Mouse (Mus musculus): ENCODE data around the gene Rad23b.
"Not testable (repeated sequence)": the region's sequence is repeated elsewhere in the genome, so short reads cannot be mapped to it uniquely, and the experiment has no call there.

The Rad23b gene

DNA sequence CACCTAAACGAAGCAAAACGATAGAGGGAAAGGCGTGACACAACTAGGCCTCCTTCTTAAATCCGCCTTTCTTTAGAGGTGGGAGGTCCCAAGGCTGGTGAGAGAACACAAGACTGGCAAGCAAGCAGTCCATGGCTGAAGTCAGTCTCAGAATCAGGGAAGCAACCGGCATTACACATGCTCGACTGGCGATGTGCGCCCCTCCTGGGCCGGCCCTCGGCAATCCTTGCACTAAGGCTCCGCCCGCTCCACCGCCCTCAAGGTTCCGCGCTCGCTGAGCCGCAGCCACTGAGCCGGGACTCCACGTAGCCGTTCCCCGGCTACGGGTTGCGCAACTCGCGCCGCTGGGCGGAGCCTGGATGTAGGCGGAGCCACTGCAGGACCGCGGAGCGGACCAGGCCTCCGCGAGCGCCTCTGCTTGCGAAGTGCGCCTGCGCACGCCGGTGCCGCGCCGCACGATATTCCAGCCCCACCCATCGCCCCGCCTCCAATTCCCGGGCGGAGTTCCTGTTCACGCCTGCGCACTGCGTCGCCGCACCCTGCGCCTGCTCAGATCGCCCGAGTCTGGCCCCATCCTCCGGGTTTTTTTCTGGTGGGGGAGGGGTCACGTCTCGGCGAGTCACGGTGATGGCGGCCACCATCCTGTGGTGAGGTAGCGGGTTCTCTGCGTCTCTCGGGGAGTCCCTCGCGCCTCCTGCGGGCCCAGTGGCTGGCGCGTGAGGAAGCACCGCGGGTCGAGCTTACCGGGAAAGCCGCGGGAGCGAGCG, at the start of gene Rad23b:
Gene Rad23b (plus strand): TSS at position 592 of the 767 bp plus-strand sequence.
- peak; percentile 100 for DNase-seq

DNA sequence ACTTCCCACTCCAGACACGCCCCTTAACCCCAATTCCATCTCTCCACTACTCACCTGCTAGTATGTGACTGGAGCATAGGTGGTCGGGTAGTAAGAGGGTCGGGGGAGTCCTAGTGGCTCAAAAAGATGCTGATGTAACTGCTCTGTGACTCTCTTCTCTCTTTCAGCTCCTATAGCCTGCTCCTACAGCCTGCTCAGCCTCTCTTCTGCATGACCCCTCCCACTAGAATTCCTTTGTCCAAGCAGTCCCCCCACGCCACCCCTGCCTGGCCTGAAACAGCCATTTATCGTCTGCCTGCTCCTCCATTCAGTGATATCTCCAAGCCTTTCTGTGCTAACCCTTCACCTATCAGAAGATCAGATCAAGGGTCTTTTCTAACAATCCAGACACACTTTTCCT, 45.7 kb upstream of the Rad23b start:
- DNase-seq = no peak

DNA sequence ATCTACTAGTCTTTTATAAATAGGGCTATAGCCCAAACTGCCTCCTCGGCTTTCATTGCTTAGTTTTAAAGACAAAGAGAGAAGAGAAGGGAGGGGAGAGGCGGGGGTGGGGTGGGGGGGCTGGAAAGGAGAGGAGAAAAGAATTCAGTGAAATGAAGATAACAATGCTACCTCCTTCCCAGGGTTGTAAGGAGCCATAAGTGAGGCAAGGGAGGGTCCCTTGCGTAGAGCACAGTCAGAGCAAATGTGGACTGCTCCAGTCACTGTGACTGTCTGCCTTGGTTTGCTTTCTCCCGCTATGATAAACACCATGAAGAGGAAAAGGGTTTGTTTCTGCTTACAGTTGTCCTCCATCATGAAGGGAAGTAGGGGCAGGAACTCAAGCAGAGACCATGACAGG, 43.2 kb upstream of the Rad23b start:
- no peak for DNase-seq

DNA sequence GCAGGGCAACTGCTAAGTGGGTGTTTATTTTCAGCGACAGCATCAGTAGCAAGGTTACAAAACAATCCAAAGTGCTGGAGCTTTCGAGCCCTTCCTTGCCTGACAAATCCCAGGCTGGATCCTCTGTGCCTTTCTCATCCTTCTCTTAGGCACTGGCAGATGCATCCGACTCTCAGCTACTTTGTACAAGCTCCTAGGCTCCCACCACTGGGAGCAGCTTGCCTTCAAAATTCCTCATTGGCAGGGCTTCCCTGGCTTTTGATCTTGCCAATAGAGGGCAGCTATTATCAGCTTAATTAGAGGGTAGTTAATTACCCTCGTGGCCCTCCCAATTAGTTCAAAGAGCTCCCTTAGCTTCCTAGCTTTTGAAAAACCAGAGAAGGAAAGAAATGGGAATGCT, 33.1 kb upstream of the Rad23b start:
- no peak for DNase-seq

DNA sequence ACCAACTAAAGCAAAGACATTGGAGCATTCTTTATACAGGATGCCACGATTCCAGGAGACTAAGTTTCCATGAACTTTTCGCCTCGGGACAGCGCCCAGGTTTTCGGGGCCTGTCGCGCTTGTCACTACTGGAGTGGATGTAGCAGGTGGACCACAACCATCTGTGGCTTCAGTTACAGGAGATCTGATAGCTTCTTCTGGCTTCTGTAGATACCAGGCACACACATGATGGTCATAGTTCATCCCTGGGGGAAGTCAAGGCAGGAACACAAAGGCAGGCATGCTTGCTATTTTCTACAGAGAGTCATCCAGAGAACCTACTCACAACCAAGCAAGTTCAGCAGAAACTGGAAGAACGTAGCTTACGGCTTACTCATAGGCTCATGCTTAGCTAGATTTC, 31.5 kb upstream of the Rad23b start:
- DNase-seq = not testable (repeated sequence)

DNA sequence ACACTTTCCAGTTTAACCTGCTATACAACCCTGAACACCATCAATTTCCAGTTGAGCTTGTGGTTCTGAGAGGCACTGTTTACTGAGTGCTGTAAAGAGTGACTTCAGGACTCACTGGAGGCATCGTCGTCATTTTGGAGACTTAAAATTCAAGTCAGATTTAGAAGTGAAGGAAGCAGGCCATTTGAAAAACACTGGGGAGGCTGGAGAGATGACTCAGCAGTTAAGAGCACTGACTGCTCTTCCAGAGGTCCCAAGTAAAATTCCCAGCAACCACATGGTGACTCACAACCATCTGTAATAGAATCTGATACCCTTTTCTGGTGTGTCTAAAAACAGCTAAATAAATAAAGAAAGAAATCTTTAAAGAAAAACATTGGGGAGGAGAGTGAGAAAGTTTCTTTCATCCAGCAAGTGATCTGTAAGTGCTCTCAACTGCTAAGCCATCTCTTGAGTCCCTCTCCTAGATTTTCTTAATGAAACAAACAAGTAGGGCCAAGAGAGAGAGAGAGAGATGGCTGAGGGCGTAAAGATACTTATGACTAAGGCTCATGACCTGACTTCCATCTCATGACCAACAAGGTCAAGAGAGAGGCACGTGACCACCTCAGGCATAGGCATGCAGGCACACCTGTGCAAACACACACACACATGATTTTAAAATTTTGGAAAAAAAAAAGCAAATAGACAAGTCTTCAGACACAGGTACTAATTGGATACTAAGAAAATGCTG, 23.9 kb upstream of the Rad23b start:
- no peak for DNase-seq

DNA sequence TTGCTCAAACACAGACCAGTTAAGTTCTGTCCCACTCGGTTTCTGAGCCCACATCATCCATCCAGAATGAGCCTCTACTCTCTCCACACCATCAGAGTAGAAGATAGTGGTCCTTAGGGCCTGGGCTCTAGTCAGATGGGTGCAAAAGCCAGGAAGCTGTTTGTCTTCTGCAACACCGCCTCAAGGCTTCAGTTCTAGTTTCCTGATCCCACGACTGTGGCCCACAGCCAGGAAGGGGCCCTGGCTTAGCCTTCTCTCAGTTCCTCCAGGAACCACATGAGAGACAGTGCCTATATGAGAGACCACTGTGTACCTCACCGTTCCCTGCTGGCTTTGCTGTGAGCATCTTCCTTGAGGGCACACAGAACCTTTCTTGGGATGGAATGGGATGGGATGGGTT, 22.3 kb upstream of the Rad23b start:
- DNase-seq = no peak

DNA sequence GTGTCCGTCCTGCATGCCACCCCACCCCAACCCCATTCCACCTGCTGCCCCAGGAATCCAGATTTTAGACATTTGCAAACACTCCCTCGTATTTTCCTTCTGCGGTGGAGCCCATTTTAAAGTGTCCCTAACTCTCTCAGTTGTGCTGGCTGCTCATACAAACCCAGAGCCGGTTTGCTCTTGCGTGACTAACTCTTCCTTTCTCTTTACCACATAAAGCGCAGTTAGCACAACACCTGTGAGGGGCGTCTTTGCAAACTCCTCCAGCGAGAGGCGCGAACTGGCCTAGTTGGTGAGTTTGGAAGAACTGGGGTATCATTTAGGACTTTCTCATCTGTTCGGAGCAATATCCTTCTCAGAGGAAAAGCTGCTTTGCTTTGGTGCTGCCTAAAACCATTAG, 21.4 kb upstream of the Rad23b start:
- no peak for DNase-seq

DNA sequence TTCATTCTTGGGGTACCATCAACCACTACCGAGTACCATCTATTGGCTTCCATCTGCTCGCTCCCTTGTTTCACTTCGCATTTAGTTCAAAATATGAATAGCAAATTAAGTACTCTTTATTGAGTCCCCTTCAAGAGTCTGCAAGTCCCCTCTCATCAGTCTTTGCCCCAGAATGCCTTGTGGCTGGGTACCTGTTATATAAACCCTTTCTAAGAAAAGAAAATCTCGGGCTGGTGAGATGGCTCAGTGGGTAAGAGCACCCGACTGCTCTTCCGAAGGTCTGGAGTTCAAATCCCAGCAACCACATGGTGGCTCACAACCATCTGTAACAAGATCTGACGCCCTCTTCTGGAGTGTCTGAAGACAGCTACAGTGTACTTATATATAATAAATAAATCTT, 20.9 kb upstream of the Rad23b start:
- DNase-seq = not testable (repeated sequence)

DNA sequence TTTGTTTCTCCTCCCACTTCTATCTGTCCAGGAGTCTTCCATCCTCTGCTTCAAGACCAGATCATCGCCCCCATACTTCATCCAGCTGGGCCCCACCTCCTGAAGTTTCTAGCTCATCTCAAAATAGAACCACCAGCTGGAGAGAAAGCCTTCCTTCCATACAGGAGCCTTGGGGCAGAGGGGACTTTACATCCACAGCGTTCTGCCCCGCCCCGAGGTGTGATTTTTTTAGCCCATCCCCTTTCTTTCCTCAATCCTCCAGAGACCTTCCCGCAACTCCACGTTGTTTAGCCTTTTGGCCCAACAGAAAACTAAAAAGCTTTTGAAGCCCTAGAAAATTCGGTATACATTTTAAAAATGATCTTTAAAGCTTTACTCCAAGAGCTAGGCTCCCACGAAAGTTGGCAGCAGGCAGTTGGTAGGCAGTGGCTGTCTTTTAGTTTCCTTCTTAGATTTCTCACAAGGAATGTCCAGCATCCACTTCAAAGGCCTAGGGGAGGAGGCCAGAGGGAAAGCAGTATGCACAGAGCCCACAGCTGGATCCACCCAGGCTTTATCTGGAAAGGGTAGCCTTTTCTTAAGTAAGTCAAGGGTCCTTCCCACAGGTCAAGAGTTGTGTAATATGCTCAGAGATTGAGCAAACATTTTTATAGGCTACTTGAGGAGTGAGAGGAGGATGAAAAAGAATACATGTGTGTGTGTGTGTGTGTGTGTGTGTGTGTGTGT, 20.1 kb upstream of the Rad23b start:
- DNase-seq = no peak

DNA sequence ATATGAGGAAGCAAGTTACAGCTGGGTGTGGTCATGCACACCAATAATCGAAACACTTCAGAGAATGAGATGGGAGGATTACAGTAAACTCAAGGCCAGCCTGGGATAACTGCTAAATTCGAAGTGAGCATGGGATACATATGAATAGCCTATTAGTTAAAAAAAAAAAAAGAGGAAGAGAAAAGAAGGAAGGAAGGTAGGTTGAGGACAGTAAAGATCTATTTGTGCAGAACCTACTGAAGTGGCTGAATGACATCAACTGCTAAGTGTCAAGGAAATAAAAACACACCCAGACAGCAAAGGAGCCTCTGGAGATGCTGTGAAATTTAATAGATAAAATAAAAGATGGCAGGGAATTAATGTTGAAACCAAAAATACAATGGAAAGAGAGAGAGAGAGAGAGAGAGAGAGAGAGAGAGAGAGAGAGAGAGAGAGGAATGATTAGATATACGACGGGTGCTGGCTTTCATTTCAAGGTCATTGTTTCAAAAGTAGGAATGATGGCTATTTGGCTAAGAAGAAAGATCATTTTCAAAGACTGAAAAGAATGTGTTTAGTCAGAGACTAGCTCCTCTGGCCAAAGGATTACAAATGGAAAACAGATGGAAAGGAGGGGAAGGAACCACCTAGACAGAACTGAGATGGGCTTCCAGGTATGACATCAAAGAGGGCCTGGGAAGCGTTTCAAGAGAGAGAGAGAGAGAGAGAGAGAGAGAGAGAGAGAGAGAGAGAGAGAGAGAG, 14.6 kb upstream of the Rad23b start:
- DNase-seq = no peak

DNA sequence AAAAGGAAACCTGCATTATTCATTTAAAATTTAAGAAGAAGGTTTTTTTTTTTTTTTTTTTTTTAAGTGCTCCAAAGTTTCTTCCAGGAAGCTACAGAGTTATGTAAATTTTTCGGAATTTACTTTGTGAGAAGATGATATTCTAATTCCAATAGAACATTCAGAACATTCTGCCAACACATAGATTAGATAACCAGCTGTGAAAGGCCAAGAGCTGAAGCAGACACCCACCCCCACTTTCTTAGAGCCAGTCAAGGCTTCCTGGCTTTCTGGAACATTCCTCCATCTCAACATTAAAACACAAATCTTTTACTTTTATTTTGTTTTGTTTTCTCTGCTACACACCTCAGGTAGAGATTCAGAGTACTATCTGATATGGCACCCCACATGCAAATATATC, 10.9 kb upstream of the Rad23b start:
- DNase-seq = no peak

DNA sequence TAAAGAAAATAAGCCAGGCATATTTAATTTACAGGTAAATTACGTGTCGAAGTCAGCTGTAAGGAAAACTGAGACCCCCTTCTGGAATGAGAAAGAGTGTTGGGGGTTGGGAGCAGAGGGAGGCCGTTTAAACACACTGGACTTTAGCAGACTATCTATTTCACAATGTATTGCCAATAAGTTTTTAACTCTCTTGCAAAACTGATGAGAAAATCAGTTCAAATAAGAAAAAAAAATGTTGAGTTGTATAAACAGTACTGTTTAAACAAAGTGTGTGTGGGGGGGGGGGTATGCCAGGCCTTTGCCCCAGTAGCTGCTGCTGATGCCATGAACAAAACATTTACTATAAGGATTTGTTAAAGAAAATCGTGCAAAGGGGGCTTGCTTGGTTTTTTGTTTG, 10.5 kb upstream of the Rad23b start:
- no peak for DNase-seq

DNA sequence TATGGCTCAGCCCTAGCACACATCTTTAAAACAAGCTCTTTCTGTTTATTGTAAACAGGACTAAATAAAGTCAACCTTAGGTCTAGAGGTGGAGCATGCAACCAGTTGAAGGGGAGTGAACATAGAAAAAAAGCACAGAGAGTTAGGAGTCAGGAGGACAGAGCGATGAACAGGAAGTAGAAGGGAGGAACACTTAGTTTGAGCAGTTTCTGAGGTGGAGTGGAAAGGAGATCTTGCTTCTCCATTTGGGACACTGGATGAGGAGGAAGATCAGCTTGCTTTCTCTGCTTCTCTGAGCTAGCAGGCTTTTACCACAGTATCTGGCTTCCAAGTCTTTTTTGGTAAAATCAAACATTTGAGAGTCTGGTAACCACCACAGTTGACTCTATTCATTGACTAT, 8.0 kb upstream of the Rad23b start:
- no peak for DNase-seq

DNA sequence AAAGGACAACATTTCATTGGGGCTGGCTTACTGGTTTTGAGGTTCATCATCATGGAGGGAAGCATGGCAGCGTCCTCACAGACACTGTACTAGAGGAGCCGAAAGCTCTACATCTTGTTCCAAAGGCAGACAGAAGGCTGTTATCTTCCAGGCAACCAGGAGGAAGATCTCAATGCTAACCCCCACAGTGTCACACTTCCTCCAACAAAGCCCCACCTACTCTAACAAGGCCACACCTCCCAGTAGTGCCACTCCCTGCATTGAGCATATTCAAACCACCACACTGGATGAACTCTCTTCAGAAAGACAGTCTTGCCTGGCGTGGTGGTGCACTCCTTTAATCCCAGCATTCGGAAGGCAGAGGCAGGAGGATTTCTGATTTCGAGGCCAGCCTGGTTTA, 7.2 kb upstream of the Rad23b start:
- peak; percentile 35 to 44 for DNase-seq

DNA sequence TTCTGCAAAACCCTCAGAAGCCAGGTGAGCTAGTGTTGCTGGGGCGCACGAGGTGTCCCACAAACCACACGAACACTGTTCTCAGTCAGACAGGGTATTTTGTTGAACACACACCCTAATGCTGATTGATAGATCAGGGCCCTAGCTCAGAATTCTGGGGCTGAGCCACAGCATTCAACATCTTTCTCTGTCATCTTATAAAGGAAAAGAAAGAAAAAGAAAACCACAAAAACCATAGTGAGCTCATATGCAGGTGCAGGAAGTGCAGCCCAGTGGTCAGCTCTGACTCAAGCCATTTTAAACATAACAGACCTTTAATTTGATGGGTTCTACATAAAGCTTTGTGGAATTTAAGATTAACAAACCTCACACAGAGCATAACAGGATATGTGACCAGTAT, 6.6 kb upstream of the Rad23b start:
- no peak for DNase-seq

DNA sequence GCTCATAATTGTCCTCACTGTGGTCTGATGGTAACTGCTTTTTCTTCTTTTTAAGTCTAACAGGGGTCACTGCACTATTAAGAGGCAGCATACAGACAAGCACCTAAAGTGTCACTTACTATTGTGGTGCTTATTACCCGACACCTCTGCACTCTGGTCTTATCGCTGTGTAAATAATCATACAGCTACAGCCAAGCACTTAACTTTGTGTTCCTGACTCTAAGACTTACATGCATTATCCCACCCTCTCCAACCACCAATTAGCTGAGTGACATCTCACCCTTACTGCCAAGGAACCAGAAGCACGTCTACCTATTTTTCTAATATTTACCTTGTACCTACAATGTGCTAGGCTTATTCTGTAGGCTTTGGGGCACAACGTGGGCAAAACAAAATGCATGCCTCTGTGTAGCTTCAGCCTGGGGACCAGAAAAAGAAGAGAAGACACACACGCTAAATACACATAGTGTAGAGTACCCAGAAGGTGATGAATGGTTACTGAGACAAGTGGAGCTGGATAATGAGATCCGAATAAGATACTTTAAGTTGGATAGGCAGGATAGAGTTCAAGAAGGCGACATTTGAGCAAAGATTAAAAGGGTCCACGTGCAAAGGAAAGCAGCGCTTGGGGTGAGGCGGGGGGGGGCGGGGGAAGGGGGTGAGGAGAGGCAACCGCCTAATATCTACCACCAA, 938 bp upstream of the Rad23b start:
- DNase-seq = no peak

DNA sequence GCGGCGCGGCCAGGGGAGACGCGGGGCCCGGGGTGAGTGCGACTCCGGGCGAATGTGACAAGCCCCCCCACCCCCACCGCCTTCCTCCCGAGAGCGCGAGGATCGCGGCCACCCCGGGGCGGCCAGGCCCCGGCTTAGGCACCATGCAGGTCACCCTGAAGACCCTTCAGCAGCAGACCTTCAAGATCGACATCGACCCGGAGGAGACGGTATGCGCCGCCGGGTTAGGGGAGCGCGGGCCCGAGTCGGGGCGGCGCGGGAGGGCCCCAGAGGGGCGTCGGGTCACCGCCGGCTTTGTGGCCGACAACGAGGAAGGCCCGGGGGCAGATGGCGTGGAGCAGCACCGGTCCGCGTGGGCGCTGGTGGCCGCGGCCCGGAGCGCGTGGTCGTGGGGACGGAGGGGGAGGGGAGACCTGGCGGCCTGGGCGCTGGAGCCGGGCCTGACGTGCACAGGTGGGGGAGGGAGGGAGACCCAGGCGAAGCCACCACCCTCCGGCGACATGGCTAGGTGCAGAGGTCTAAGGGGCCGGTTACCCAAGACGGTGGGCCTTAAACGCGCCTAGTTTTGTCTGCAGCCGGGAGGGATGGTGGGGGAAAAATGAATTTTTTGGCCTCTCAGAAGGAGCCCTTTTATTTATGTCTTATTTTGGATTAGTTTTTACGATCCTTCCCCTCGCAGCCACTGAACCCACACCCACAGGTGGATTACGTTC, 532 bp downstream of the Rad23b start:
- peak; percentile 54 to 55 for DNase-seq

DNA sequence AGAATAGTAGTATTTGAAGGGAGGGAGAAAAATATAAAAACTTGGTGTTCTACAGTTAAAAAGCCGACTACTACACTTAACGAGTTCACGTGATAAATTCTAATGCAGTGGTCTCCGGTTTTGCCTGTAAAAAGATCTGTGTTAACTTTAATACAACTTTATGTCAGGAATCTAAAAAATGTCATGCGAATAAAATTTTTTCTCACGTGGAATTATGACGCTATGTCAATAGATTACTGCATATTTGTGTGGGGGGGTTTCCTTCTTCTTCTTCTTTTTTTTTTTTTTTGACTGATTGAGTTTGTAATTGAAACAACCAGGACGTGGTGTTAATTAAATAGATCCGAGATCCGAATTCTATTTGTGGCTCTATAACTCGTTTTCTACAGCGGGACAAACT, 1.2 kb downstream of the Rad23b start:
- no peak for DNase-seq

DNA sequence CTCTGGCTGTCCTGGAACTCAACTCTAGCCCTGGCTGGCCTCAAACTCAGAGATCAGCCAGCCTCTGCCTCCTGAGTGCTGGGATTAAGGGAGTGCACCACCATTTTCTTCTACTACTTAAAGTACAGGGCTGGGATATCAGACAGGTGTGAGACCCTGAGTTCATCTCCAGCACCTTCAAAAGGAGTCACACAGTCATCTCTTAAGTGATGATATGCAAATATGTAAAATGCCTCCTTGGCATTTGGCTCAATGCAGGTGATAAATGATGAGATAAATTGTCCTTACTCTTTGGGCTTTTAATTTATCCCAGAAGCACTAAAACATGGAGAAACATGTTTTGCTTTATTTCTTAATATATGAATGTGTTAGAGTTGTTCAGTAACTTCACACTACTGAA, 2.0 kb downstream of the Rad23b start:
- no peak for DNase-seq

DNA sequence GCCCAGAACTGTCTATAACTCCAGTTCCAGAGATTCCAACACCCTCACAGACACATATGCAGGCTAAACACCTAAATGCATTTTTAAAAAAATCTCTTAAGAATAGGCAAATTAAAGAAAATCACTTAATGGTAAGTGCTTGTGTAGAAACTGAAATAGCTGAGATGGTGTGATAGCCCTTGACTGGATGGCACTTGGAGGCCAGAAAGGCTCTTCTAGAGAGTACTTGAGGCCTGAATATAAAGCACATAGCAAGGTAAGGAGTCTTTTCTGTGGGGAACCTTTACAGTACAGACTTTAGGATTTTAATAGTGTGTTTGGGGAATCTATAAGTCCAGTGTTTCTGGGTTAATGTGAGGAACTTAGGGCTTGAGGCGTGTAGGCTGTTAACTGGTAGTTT, 4.2 kb downstream of the Rad23b start:
- no peak for DNase-seq

DNA sequence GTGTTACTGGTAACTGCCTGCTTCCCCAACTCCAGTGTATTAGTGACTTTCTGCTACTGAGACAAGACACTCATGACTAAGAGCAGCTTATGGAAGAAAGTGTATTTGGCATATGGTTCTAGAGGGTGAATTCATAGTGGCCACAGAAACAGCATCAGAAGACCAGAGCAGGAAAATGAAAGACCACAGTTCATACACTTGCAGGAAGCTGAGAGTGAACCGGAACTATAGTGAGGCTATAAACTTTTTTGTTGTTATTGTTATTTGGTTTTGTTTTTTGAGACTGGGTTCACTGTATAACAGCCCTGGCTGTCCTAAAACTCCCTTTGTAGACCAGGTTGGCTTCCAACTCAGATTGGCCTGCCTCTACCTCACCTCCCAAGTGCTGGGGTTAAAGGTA, 6.0 kb downstream of the Rad23b start:
- DNase-seq = no peak
